Mouse (Mus musculus) CH12.LX (cell line): ENCODE data around the gene Chrna1. TPM values are rescaled to one million over a fixed set of nuclear protein-coding genes. Genes with fewer than 3 reads are reported as not detected.

Experiments
- DNase-seq: peaks from one replicate; pipeline ENCODE4 v3.0.0-alpha.2; 2013; ENCODE audit errors: extremely low read depth
- H3K27ac ChIP-seq: 2 replicates; pipeline ENCODE4 v1.5.1; 2012; ENCODE audit warnings: low read depth, mild to moderate bottlenecking, control low read depth, moderate library complexity; ENCODE audit not compliant: insufficient read depth
- H3K27me3 ChIP-seq: replicated peaks from 2 replicates; pipeline ENCODE3; 2012; ENCODE audit warnings: inconsistent platforms
- H3K36me3 ChIP-seq, 2 experiments: replicated peaks in 1 of 2; 2 replicates each; pipeline versions ENCODE3 to v1.6.1; 2012; ENCODE audit warnings: inconsistent platforms in 1 of 2, low read length in 1 of 2, mild to moderate bottlenecking in 1 of 2, mixed read lengths in 1 of 2, moderate library complexity in 1 of 2; ENCODE audit not compliant: control insufficient read depth in 1 of 2, insufficient read depth in 1 of 2
- H3K4me1 ChIP-seq, 2 experiments: 2 replicates each; pipeline ENCODE4 v1.6.1; 2012; ENCODE audit warnings: inconsistent platforms in 1 of 2, moderate library complexity in 1 of 2; ENCODE audit not compliant: insufficient read depth in 2 of 2, control insufficient read depth in 1 of 2
- H3K4me2 ChIP-seq: 2 replicates; pipeline ENCODE4 v1.6.1; 2012; ENCODE audit warnings: low read depth, mild to moderate bottlenecking, control low read depth; ENCODE audit not compliant: poor library complexity, insufficient read depth, severe bottlenecking
- H3K4me3 ChIP-seq, 3 experiments: fragments of 150-350 bp in 1 of 3; sonication (generic) in 1 of 3; replicated peaks in 1 of 3; 2 replicates each; pipeline versions ENCODE3 to v1.5.1; 2011 to 2012; ENCODE audit warnings: low read depth in 2 of 3, low read length in 2 of 3, mild to moderate bottlenecking in 2 of 3, moderate library complexity in 2 of 3, control low read depth in 1 of 3, improper control_type of control experiment in 1 of 3, inconsistent platforms in 1 of 3, mixed read lengths in 1 of 3; ENCODE audit not compliant: poor library complexity in 1 of 3
- H3K79me2 ChIP-seq: replicated peaks from 2 replicates; pipeline ENCODE4 v1.6.1; 2012; ENCODE audit warnings: mild to moderate bottlenecking, moderate library complexity; ENCODE audit not compliant: control insufficient read depth, poor library complexity, insufficient read depth, severe bottlenecking; ENCODE audit errors: extremely low read depth
- H3K9ac ChIP-seq: 2 replicates; pipeline ENCODE4 v1.6.1; 2012; ENCODE audit warnings: low read depth, mild to moderate bottlenecking, control low read depth, moderate library complexity; ENCODE audit not compliant: insufficient read depth
- H3K9me3 ChIP-seq: replicated peaks from 2 replicates; pipeline ENCODE3; 2012; ENCODE audit warnings: low read length, inconsistent platforms, mixed read lengths
- HCFC1 ChIP-seq: IDR thresholded peaks from 2 replicates; pipeline ENCODE4 v1.6.1; 2012; ENCODE audit warnings: low read depth, mild to moderate bottlenecking, inconsistent platforms, low read length, improper control_type of control experiment
- JUN ChIP-seq: IDR thresholded peaks from 2 replicates; pipeline ENCODE4 v1.6.1; 2011; ENCODE audit warnings: low read depth, mild to moderate bottlenecking, low read length, improper control_type of control experiment, moderate library complexity; ENCODE audit not compliant: insufficient read depth
- JUND ChIP-seq: conservative IDR thresholded peaks from 2 replicates; pipeline ENCODE4 v1.6.1; 2011; ENCODE audit warnings: low read depth, low read length, improper control_type of control experiment
- MAFK ChIP-seq: IDR thresholded peaks from 2 replicates; pipeline ENCODE4 v1.6.1; 2011; ENCODE audit warnings: low read length, improper control_type of control experiment; ENCODE audit not compliant: insufficient replicate concordance
- MAZ ChIP-seq: IDR thresholded peaks from 2 replicates; pipeline ENCODE4 v1.6.1; 2012; ENCODE audit warnings: low read depth, mild to moderate bottlenecking, inconsistent platforms, low read length, improper control_type of control experiment, moderate library complexity
- MEF2A ChIP-seq: IDR thresholded peaks from 2 replicates; pipeline ENCODE4 v1.6.1; 2014; ENCODE audit warnings: low read depth, mild to moderate bottlenecking, inconsistent platforms, low read length, improper control_type of control experiment, borderline replicate concordance
- MXI1 ChIP-seq: IDR thresholded peaks from 2 replicates; pipeline ENCODE4 v1.6.1; 2011; ENCODE audit warnings: mild to moderate bottlenecking, low read depth, low read length, improper control_type of control experiment
- NRF1 ChIP-seq: IDR thresholded peaks from 2 replicates; pipeline ENCODE4 v1.6.1; 2014; ENCODE audit warnings: low read depth, mild to moderate bottlenecking, inconsistent platforms, low read length, improper control_type of control experiment, moderate library complexity
- POLR2AphosphoS2 ChIP-seq: IDR thresholded peaks from 2 replicates; pipeline ENCODE4 v1.6.1; 2011; ENCODE audit warnings: low read depth, low read length, improper control_type of control experiment
- RAD21 ChIP-seq: IDR thresholded peaks from 2 replicates; pipeline ENCODE4 v1.6.1; 2011; ENCODE audit warnings: low read depth, mild to moderate bottlenecking, low read length, improper control_type of control experiment, moderate library complexity
- SMC3 ChIP-seq: IDR thresholded peaks from 2 replicates; pipeline ENCODE4 v1.6.1; 2011; ENCODE audit warnings: low read depth, low read length, improper control_type of control experiment
- TCF12 ChIP-seq: IDR thresholded peaks from 2 replicates; pipeline ENCODE4 v1.6.1; 2014; ENCODE audit warnings: low read depth, mild to moderate bottlenecking, inconsistent platforms, low read length, improper control_type of control experiment
- UBTF ChIP-seq: IDR thresholded peaks from 2 replicates; pipeline ENCODE4 v1.6.1; 2012; ENCODE audit warnings: low read depth, mild to moderate bottlenecking, inconsistent platforms, low read length, improper control_type of control experiment, moderate library complexity
- ZC3H11A ChIP-seq: IDR thresholded peaks from 2 replicates; pipeline ENCODE4 v1.6.1; 2012; ENCODE audit warnings: low read depth, mild to moderate bottlenecking, inconsistent platforms, low read length, improper control_type of control experiment
- ZKSCAN1 ChIP-seq: IDR thresholded peaks from 2 replicates; pipeline ENCODE4 v1.6.1; 2012; ENCODE audit warnings: low read depth, inconsistent platforms, low read length, improper control_type of control experiment, borderline replicate concordance
- ZMIZ1 ChIP-seq: IDR thresholded peaks from 2 replicates; pipeline ENCODE4 v1.6.1; 2012; ENCODE audit warnings: low read depth, mild to moderate bottlenecking, inconsistent platforms, low read length, improper control_type of control experiment
- ZNF384 ChIP-seq: IDR thresholded peaks from 2 replicates; pipeline ENCODE4 v1.6.1; 2012; ENCODE audit warnings: low read depth, low read length, improper control_type of control experiment, inconsistent platforms
- dilution Hi-C: fragments of 300-500 bp; cut with MboI; formaldehyde crosslinking; loops from 2 replicates; pipeline ENCODE4 v1.14.3; 2020; ENCODE audit warnings: low sequenced_read_pairs; ENCODE audit not compliant: extremely low pct_unique_long_range_greater_than_20kb, extremely low pct_ligation_motif_present
- in situ Hi-C: fragments of 300-500 bp; cut with MboI; formaldehyde crosslinking; loops from 3 replicates; pipeline ENCODE4 v1.14.3; 2019; ENCODE audit warnings: low sequenced_read_pairs, low pct_ligation_motif_present, low pct_unique_long_range_greater_than_20kb, mixed read lengths
- polyA plus RNA-seq: library from polyadenylated mRNA; unstranded; fragments of >175 nt; gene quantifications from 2 replicates; pipeline ENCODE4 v1.2.1, GENCODE M21; 2012; ENCODE audit warnings: low read depth; ENCODE audit not compliant: insufficient read length
- total RNA-seq, 2 experiments: library from RNA; depleted of rRNA; stranded (reverse); fragments of 300-350 nt in 1 of 2; fragments of >200 nt in 1 of 2; gene quantifications; 2 replicates each; pipeline ENCODE4 v1.2.3; 2012 to 2014

Gene Chrna1
- total and polyA plus RNA-seq, 3 experiments = not detected

- no peaks in the 10 kb centered on the region for H3K36me3 ChIP-seq
- no peak for TF ChIP-seq TCF12
- no peak for TF ChIP-seq UBTF
- TF ChIP-seq ZKSCAN1 = no peak
- TF ChIP-seq POLR2AphosphoS2 = no peak
- no peak for TF ChIP-seq MAZ
- no peak for TF ChIP-seq JUN
- TF ChIP-seq JUND = no peak
- TF ChIP-seq RAD21 = no peak
- TF ChIP-seq ZC3H11A = no peak
- TF ChIP-seq ZMIZ1 = no peak
- no peak for TF ChIP-seq ZNF384
- TF ChIP-seq SMC3 = no peak
- no peak for TF ChIP-seq MXI1
- TF ChIP-seq NRF1 = no peak
- TF ChIP-seq MEF2A = no peak
- TF ChIP-seq HCFC1 = no peak
- TF ChIP-seq, all 38 proteins: peak for 0
- DNase-seq = no peak
- Histone ChIP-seq H3K4me1 (peaks cover 17 to 29% of the 10 kb centered on the region in 2 experiments), H3K9ac (no peak overlapping the region), H3K27me3 (no peaks in the 10 kb centered on the region), H3K27ac (no peak overlapping the region), H3K4me3 (no peak overlapping the region), H3K9me3 (no peaks in the 10 kb centered on the region), H3K79me2 (no peaks in the 10 kb centered on the region), H3K4me2 (no peak overlapping the region)
- dilution Hi-C loops (no loop called here), in situ Hi-C loops (no loop called here)
These were observed 31.6 kb downstream of the Chrna1 start for GRCm38 (mm10) chr2:73548542-73548941.

GRCm38 (mm10) chr2:73547256-73547655 is 32.9 kb downstream of the Chrna1 start:
- Histone ChIP-seq H3K4me1 (peaks cover 11 to 18% of the 10 kb centered on the region in 2 experiments), H3K27ac (no peak overlapping the region), H3K9me3 (no peaks in the 10 kb centered on the region), H3K4me3 (no peak overlapping the region), H3K9ac (no peak overlapping the region), H3K27me3 (no peaks in the 10 kb centered on the region), H3K36me3 (no peaks in the 10 kb centered on the region), H3K79me2 (no peaks in the 10 kb centered on the region), H3K4me2 (no peak overlapping the region)
- dilution Hi-C loops (no loop called here), in situ Hi-C loops (no loop called here)
- TF ChIP-seq MAFK (no peak), ZNF384 (no peak)
- DNase-seq = no peak
